Mouse (Mus musculus): ENCODE data around the gene Tmem200a. TPM values are rescaled to one million over a fixed set of nuclear protein-coding genes. Genes with fewer than 3 reads are reported as not detected.

The Tmem200a gene
- total and polyA plus RNA-seq, 2 experiments = not detected

DNA sequence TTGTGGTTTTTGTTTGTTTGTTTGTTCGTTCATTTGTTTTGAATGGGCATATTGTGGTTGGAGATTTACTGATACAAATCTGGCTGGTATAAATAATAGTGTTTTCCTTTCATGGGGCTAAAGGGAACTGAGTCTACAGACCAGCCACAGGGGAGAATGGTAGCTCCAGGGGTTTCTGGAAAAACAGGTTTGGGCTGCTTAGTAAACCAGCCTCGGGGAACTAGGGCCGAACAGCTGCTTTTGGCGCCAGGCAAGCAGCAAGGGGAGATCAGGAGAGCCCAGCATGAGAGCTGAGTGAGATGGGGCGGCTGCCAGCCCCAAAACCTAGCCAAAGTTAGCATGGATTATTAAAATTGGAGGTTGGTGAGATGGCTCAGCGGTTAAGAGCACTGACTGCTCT lies 191.6 kb downstream of the Tmem200a start:
- Histone ChIP-seq H3K79me2 (ENCODE audit: control insufficient read depth, insufficient read depth, low read length) (no peaks in the 10 kb centered on the region), H3K27me3 (ENCODE audit: control insufficient read depth, insufficient read depth, low read length) (no peaks in the 10 kb centered on the region), H3K27ac (replicated peaks; ENCODE audit: insufficient read depth, low read depth, low read length) (no peak overlapping the region), H3K4me3 (ENCODE audit: insufficient read depth, low read depth, low read length) (no peak overlapping the region), H3K36me3 (ENCODE audit: control insufficient read depth, insufficient read depth, low read length) (no peaks in the 10 kb centered on the region), H3K9ac (ENCODE audit: low read depth, low read length) (no peak overlapping the region), H3K4me1 (ENCODE audit: control insufficient read depth, insufficient read depth, low read length) (no peaks in the 10 kb centered on the region)
- no peak for DNase-seq (ENCODE audit: extremely low read depth, low read depth, low spot score)
- 42% methylated on average over 6 of the region's 6 CpGs for WGBS
- TF ChIP-seq POLR2A (IDR thresholded peaks at IDR 0.05; ENCODE audit: extremely low read depth, insufficient read depth, low read length) (no peak), CTCF (IDR thresholded peaks at IDR 0.05; ENCODE audit: low read depth, low read length) (no peak)

DNA sequence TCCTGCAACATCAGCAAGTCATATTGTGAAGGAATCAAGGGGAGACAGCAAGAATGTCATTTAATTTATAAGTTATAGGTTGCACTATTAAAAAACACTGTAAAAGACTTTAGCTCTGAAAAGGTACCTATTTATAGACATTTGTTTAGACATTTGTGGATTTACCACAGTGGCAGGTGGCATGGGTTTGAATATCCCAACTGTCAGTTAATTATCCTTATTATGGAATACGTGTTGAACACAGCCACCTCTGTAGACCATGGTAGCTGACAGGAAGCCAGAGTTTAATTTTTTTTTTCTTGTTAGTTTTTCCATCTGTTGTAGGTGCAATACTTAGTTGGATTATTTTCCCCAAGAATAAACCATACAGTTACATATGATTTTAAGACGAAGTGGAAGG lies 194.3 kb downstream of the Tmem200a start:
- WGBS = 88% methylated on average over 2 of the region's 2 CpGs
- H3K79me2 ChIP-seq (ENCODE audit: control insufficient read depth, insufficient read depth, low read length) = no peaks in the 10 kb centered on the region
- no peaks in the 10 kb centered on the region for H3K4me1 ChIP-seq (ENCODE audit: control insufficient read depth, insufficient read depth, low read length)
- H3K9ac ChIP-seq (ENCODE audit: low read depth, low read length) = no peak overlapping the region
- H3K4me3 ChIP-seq (ENCODE audit: insufficient read depth, low read depth, low read length) = no peak overlapping the region
- no peak for DNase-seq (ENCODE audit: extremely low read depth, low read depth, low spot score)
- no peaks in the 10 kb centered on the region for H3K36me3 ChIP-seq (ENCODE audit: control insufficient read depth, insufficient read depth, low read length)
- H3K27me3 ChIP-seq (ENCODE audit: control insufficient read depth, insufficient read depth, low read length) = no peaks in the 10 kb centered on the region
- H3K27ac ChIP-seq (replicated peaks; ENCODE audit: insufficient read depth, low read depth, low read length) = no peak overlapping the region
- TF ChIP-seq POLR2A (IDR thresholded peaks at IDR 0.05; ENCODE audit: extremely low read depth, insufficient read depth, low read length) (no peak), CTCF (IDR thresholded peaks at IDR 0.05; ENCODE audit: low read depth, low read length) (no peak)

DNA sequence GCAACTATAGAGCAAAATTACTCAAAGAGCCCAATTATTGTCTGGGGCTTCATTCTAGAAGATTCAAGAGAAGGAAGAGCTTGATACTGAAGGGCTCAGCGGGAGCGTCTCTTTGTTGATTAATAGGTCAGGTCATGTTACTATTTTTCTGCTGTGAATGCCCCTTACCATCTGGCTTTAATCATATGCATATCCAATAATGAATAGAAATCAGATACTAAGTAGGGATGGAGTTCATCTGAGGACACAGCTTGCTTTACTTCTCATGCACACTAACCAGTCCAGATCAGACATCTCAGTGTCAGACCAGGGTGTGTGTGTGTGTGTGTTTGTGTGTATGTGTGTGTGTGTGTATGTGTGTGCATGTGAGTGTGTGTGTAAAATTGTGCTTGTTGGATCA lies 201.1 kb downstream of the Tmem200a start:
- Histone ChIP-seq H3K4me1 (ENCODE audit: control insufficient read depth, insufficient read depth, low read length) (no peaks in the 10 kb centered on the region), H3K27ac (replicated peaks; ENCODE audit: insufficient read depth, low read depth, low read length) (no peak overlapping the region), H3K9ac (ENCODE audit: low read depth, low read length) (no peak overlapping the region), H3K79me2 (ENCODE audit: control insufficient read depth, insufficient read depth, low read length) (no peaks in the 10 kb centered on the region), H3K4me3 (ENCODE audit: insufficient read depth, low read depth, low read length) (no peak overlapping the region), H3K36me3 (ENCODE audit: control insufficient read depth, insufficient read depth, low read length) (no peaks in the 10 kb centered on the region), H3K27me3 (ENCODE audit: control insufficient read depth, insufficient read depth, low read length) (no peaks in the 10 kb centered on the region)
- DNase-seq (ENCODE audit: extremely low read depth, low read depth, low spot score) = no peak
- WGBS = 88% methylated on average over 2 of the region's 2 CpGs
- TF ChIP-seq POLR2A (IDR thresholded peaks at IDR 0.05; ENCODE audit: extremely low read depth, insufficient read depth, low read length) = no peak
- no peak for TF ChIP-seq CTCF (IDR thresholded peaks at IDR 0.05; ENCODE audit: low read depth, low read length)

DNA sequence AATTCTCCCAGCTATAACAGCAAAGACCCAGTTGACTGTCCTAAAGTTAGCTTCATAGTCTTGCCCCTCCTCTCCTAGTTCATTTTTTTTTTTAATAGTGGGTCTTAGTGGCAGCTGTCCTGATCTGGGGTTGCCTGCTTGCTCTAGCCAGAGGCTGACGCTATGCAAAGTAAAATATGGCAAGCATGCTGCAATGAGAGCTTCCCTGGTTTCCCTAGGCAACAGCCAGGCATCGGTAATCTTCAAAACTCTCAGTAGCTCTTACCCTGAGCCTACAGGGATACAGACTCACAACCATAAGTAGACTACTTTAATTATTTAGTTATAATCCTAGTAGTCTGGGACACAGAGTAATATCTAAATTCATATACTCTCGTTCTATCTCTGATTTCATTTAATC lies 202.0 kb downstream of the Tmem200a start:
- no peaks in the 10 kb centered on the region for H3K36me3 ChIP-seq (ENCODE audit: control insufficient read depth, insufficient read depth, low read length)
- DNase-seq (ENCODE audit: extremely low read depth, low read depth, low spot score) = no peak
- H3K4me3 ChIP-seq (ENCODE audit: insufficient read depth, low read depth, low read length) = no peak overlapping the region
- H3K9ac ChIP-seq (ENCODE audit: low read depth, low read length) = no peak overlapping the region
- no peaks in the 10 kb centered on the region for H3K79me2 ChIP-seq (ENCODE audit: control insufficient read depth, insufficient read depth, low read length)
- no peaks in the 10 kb centered on the region for H3K4me1 ChIP-seq (ENCODE audit: control insufficient read depth, insufficient read depth, low read length)
- no peak for TF ChIP-seq POLR2A (IDR thresholded peaks at IDR 0.05; ENCODE audit: extremely low read depth, insufficient read depth, low read length)
- no peak for TF ChIP-seq CTCF (IDR thresholded peaks at IDR 0.05; ENCODE audit: low read depth, low read length)
- no peak overlapping the region for H3K27ac ChIP-seq (replicated peaks; ENCODE audit: insufficient read depth, low read depth, low read length)
- H3K27me3 ChIP-seq (ENCODE audit: control insufficient read depth, insufficient read depth, low read length) = no peaks in the 10 kb centered on the region
- 78% methylated on average over 3 of the region's 3 CpGs for WGBS

DNA sequence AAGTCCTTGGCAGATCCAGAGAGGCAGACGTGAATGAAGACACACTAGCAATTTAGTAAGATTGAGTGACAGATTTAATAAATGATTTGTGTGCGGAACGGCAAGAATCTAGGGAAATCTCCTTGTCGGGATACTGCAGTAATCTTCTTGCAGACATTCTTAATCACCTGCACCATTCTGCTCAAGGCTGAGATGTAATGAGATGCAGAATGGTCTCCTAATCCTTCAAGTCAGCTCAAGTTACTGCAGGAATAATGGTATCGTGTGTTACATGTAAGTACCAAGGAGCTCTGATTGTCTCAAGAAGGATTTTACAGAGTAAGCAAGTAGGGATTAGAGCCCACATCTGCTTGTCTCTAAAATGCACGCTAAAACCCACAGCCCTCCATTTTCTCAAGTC lies 210.1 kb downstream of the Tmem200a start:
- H3K36me3 ChIP-seq (ENCODE audit: control insufficient read depth, insufficient read depth, low read length) = no peaks in the 10 kb centered on the region
- H3K79me2 ChIP-seq (ENCODE audit: control insufficient read depth, insufficient read depth, low read length) = no peaks in the 10 kb centered on the region
- no peak overlapping the region for H3K9ac ChIP-seq (ENCODE audit: low read depth, low read length)
- H3K4me3 ChIP-seq (ENCODE audit: insufficient read depth, low read depth, low read length) = no peak overlapping the region
- 83% methylated on average over 6 of the region's 6 CpGs for WGBS
- DNase-seq (ENCODE audit: extremely low read depth, low read depth, low spot score) = no peak
- no peaks in the 10 kb centered on the region for H3K4me1 ChIP-seq (ENCODE audit: control insufficient read depth, insufficient read depth, low read length)
- H3K27me3 ChIP-seq (ENCODE audit: control insufficient read depth, insufficient read depth, low read length) = no peaks in the 10 kb centered on the region
- no peak overlapping the region for H3K27ac ChIP-seq (replicated peaks; ENCODE audit: insufficient read depth, low read depth, low read length)
- TF ChIP-seq CTCF (IDR thresholded peaks at IDR 0.05; ENCODE audit: low read depth, low read length) (no peak), POLR2A (IDR thresholded peaks at IDR 0.05; ENCODE audit: extremely low read depth, insufficient read depth, low read length) (no peak)

Other genes with a start within 250 kb of the Tmem200a start
- gene Gm9767, start 797 bp downstream of the Tmem200a start, total RNA-seq (2014; rRNA removed) = not detected in 2 replicates
- not detected in 2 replicates for gene Gm9767, start 797 bp downstream of the Tmem200a start, polyA plus RNA-seq (2012; rRNA removed)
- gene Samd3, start 150.7 kb upstream of the Tmem200a start, total RNA-seq (2014; rRNA removed) = 0.07 and 0.28 TPM in 2 replicates
- gene Samd3, start 150.7 kb upstream of the Tmem200a start, polyA plus RNA-seq (2012; rRNA removed) = 0.05 and 0.07 TPM in 2 replicates